Mouse (Mus musculus) spleen, adult 2 months (tissue): Measurements from ENCODE around the gene Cd69.

Source experiments
- CTCF ChIP-seq: fragments of 200-500 bp; IDR thresholded peaks from 2 replicates; pipeline ENCODE4 v1.5.1; 2011; ENCODE audit warnings: mild to moderate bottlenecking, inconsistent platforms; ENCODE audit not compliant: insufficient read depth, insufficient read length, insufficient replicate concordance; ENCODE audit errors: extremely low read depth
- POLR2A ChIP-seq: fragments of 200-500 bp; IDR thresholded peaks from 2 replicates; pipeline ENCODE4 v1.6.1; 2011; ENCODE audit warnings: low read depth, low read length, inconsistent platforms

DNA sequence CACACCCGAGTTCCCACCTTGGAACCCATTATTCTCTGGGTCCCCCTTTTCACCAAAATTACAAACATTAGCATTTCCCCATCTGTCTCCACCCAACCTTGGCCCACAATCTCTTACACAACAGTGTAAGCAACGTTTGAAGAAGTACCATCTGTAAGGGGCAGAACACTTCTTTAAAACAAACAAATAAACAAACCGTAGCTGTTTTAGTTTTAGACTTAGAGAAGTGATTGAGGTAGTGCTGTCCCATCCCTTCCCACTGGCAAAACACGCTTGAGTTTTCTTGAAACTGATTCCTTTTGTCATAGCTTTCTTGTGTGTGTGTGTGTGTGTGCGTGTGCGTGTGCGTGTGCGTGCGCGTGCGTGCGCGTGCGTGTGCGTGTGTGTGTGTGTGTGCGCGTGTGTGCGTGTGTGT is 41.3 kb downstream of the Cd69 start:
- no peak for TF ChIP-seq CTCF
- TF ChIP-seq POLR2A, result no peak
